Mouse (Mus musculus): ENCODE results near the gene Cd300lb. TPM values are rescaled to one million over a fixed set of nuclear protein-coding genes. Genes with fewer than 3 reads are reported as not detected.
"Not testable (repeated sequence)": the region's sequence is repeated elsewhere in the genome, so short reads cannot be mapped to it uniquely, and the experiment has no call there.

The Cd300lb gene
- total RNA-seq (2015; ENCODE audit: low replicate concordance) = 5.0 and 10.1 TPM in 2 replicates
- 1.8 and 2.3 TPM in 2 replicates for total RNA-seq (2017; ENCODE audit: low replicate concordance)

DNA sequence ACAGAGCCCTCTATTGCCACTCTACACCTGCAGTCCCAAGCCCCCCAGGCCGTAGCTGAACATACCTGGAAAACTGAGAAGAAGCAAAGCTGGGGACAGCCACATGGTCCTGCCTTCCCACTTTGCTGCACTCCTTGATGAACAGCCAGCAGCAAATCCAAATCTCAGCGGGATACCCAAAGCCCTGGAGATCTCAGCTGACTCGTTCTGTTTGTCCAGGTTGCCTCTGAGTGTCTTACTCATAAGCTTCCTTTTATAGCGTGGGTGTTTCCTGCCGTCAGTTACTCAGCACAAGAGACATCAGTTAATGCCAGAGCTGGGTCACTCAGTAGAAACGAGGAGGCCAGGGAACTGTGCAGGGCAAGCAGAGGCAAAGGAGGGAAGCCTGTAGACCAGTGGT lies at the start of gene Cd300lb:
Gene Cd300lb, minus strand, starts transcription at position 243 of the 400 bp plus-strand sequence.
- ATAC-seq (replicated peaks; ENCODE audit: low FRiP score, poor library complexity, severe bottlenecking) = no peak

DNA sequence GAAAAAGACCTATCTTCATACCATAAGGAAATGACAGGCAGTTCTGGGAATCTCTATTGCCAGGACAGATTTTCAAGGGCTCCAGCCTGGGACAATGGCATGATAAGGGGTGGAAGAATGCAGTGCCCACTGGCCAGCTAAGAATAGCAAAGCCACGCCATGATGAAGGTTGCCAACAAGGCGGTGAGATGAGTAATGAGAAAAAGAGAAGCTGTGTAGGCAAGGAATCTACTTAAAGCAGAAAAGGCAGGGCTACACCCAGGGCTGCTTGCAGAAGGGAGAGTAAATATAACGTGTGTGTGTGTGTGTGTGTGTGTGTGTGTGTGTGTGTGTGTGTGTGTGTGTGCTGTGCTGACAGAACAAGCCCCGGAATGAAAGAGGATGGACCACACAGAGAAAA lies 47.7 kb upstream of the Cd300lb start:
- no peak for ATAC-seq (replicated peaks; ENCODE audit: low FRiP score, poor library complexity, severe bottlenecking)

DNA sequence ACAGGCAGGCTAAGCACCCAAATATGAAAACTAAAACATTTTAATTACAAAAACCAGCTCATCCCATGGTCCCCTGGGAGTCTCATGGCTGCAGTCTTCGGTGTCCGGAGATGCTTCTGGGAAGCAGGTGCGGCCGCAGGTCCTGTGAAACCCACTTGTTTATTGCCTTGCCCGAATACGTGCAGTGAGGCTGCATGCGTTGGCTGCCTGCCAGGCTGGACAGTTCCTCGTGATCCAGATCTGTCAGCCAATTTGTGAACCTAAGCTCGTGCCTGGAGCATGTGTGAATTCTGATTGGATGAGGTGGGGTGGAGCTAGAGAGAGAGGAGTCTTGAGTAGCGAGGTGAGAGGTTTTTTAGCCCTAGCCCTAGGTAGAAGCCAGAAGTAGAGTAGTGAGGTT lies 38.5 kb upstream of the Cd300lb start:
- ATAC-seq (replicated peaks; ENCODE audit: low FRiP score, poor library complexity, severe bottlenecking) = no peak

DNA sequence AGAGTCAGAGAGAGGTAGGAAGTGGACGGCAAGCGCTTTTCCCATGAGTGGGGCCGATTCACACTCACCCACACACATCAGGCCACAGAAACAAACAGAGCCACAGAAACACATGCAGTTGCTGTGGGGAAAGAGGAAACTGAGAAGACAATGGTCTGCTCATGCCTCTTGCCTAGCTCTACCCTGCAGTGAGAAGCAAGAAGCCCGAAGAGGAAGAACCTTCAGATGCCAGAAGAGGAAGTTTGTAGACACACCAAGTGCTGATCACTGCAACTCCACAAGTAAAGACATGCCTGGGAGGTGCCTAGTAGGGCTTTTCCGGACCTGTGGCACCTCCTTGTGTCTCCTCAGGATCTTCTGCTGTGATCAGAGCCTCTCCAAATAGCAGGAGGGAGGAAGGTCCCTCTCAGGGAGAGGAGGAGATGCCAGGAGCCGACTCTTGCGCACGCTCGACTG lies 34.6 kb upstream of the Cd300lb start, which contains the start of gene Cd300c:
Gene Cd300c, minus strand, starts transcription at position 406 of the 456 bp plus-strand sequence.
- no peak for ATAC-seq (replicated peaks; ENCODE audit: low FRiP score, poor library complexity, severe bottlenecking)

DNA sequence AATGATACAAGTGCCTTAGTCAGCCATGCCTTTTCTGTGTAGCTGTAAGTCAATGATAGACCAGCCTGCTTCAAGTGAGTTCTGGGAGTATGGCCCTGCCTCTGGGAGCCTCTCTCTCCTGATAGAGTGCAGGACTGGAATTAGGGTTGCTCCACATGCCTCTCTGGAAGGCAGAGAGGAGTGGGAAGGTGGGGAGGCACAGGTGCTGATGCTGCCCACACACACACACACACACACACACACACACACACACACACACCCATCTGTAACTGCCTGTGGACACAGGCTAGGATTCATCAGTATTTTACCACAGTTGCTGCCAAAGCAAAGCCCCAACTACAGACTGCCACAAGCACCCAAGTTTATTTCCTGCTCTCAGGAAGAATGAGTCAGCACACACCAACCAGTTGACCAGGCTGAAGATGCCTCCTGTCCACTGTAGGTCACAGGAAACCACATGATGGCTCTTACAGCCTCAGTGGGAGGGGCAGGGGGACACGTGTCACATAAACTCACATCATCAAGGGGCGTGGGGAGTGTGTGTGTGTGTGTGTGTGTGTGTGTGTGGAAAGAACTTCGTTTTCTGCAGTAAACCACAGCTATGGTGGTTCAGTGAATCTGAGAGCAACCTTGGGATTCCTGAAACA lies 31.1 kb upstream of the Cd300lb start:
- no peak for ATAC-seq (replicated peaks; ENCODE audit: low FRiP score, poor library complexity, severe bottlenecking)

DNA sequence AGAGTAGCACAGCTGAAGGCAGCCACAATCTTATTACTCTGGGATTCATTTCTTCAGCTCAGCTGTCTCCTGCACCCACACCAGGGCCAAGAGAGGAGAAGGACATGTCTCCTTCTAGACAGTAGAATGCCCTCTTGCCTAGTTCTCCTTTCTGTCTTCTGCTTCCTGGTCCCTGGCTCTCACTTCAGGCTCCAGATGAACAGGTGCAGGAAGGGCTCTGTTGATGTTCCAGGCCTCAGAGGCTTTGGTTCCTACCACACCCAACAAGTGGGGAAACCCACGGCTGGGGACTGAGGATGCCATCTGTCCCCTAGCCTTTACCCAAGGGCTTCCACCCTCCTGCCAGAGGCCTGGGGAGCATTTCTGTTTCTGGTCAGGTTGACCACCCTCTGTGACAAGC lies 26.2 kb upstream of the Cd300lb start:
- no peak for ATAC-seq (replicated peaks; ENCODE audit: low FRiP score, poor library complexity, severe bottlenecking)

DNA sequence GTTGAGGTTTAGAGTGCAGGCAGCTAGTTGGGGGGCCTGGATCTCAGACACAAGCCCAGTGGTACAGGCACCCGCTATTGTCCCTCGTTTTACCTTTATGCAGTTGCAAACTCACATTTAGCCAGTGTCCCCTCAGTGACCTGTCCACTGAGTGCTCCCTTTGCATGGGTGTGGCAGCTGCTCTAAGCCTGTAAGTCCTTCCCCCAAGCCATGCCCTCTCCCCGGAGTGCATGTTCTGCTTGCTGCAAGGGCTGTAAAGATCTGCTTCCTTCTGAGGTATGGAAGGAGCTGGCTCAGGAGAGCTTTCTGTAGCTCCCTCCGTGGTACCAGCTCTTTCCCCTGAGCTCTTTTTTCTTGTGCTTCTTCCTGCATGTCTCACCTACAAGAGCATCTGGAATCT lies 595 bp downstream of the Cd300lb start:
- ATAC-seq (replicated peaks; ENCODE audit: low FRiP score, poor library complexity, severe bottlenecking) = no peak

DNA sequence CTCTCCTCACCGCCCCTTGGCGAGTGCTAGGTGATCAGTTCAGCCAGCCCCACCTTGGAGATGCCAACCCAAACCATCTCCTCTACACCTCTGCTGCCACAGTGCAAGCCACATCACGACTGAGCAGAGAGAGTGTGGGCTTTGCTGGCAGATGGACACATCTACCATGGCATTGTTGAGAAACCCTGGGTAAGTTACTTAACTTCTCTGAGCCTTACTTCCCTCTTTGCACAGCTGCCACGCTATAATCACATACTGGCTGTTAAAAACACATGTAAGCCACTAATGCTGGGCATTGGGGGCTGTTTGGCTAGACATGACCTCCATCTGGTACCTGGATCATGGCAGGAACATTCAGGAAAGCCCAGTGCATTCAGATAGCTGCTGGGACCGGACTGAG lies 3.1 kb downstream of the Cd300lb start:
- no peak for ATAC-seq (replicated peaks; ENCODE audit: low FRiP score, poor library complexity, severe bottlenecking)

DNA sequence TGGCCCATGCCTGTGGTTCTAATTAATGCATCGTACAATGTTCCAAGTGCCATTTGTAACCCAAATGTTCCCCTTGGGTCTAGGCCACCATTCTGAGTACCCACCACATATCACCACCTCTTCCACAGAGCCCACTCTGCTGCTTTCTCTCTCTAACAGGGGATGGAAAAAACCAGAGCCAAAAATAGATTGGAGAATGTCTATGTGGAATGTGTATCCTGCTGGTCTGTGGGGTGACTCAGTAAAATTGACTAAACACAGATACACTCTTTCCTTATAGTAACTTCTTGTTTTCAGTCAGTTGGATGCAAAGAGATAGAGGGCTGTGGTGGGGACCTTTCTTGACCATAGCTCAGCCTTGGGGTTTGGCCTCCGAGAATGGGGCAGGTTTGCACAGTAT lies 4.6 kb downstream of the Cd300lb start:
- ATAC-seq (replicated peaks; ENCODE audit: low FRiP score, poor library complexity, severe bottlenecking) = no peak

DNA sequence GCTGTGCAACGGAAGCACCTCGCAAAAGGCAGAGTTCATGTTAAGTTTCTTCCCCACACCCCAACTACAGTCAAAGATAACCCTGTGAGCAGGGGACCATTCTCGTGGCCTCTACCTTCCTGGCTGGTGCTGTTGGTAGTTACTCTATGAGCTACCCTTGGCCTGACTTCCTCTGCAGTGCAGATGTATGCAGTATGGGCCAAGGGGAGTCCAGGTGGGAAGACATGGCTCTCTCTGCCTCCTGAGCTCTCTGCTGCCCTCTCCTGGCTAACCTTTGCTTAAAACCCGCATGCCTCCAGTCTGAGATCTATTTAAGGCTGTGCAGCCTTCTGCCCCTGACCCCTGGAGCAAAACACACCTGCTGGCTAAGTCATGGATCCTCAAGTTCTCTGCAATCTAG lies 10.2 kb downstream of the Cd300lb start:
- 0 out of 2 replicates have a peak, but pooled peaks have one; percentile 41 for ATAC-seq (replicated peaks; ENCODE audit: low FRiP score, poor library complexity, severe bottlenecking)

DNA sequence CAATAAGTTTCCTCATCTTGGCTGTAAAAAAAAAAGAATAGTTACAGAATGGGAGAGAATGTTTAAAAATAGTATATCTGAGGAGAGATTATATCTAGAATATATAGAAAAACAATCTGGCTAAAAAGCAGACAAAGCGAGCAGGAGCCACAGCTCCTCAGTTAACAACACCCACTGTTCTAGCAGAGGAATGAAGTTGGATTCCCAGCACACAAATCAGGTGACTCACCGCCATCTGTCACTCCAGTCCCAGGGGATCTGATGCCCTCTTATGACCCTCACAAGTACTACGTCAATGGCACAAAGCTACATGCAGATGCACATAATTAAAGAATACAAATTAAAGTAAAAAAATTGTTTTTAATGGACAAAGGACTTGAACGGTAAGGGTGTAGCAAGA lies 11.7 kb downstream of the Cd300lb start:
- ATAC-seq (replicated peaks; ENCODE audit: low FRiP score, poor library complexity, severe bottlenecking) = no peak

DNA sequence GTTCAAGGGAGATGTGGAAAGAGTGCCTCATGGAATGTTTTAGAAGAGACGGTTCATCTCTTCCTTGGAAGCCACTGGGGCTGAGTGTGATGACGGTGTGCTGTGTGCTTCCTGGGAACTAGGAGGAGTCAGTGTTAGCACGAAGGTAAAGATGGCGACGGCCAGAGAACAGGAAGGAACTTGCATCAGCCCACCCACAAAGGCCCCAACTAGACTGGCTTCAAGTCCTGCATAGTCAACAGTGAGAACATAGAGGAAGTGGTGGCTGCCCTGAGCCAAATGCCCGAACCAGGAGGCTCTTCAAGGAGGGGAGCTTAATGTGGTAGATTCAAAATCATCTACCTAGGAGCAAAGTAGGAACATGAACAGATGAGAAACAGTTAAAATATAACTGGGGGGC lies 17.1 kb downstream of the Cd300lb start:
- no peak for ATAC-seq (replicated peaks; ENCODE audit: low FRiP score, poor library complexity, severe bottlenecking)

DNA sequence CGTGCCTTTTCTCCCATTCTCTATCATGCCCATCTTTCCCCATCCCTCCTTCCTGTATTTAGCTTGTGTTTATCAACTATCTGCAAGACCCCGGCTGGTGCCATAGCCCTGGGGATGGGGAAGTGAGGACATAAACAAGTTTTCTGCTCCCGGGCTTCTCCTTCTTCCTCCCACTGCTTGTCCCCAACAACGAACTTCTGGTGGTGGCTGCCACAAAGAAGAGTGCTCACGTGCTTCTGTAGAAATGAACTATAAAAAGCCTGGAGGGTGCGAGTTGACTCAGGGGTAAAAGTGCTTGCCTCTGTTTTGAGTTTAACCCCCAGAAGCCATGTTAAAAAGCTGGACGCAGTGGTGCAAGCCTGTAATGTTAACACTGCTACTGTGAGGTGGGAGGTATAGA lies 19.2 kb downstream of the Cd300lb start:
- no peak for ATAC-seq (replicated peaks; ENCODE audit: low FRiP score, poor library complexity, severe bottlenecking)

DNA sequence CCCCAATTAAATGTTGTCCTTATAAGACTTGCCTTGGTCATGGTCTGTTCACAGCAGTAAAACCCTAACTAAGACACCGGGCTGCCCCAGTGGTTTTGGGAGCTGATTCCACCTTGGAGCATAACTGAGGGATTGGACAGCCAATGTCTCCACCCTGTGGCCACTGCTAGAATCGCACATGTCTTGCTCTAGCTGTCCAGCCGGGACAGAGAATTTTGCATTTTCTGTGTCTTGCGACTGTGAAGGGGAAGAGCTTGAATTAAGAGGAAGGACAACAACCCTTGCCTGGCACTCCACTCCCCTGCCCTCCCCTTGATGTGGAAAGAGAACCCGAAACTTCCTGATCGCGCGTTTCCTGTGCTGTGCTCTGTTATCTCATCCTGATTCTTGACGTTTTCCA lies 21.3 kb downstream of the Cd300lb start:
- ATAC-seq (replicated peaks; ENCODE audit: low FRiP score, poor library complexity, severe bottlenecking) = 0 out of 2 replicates have a peak, but pooled peaks have one; percentile 43

DNA sequence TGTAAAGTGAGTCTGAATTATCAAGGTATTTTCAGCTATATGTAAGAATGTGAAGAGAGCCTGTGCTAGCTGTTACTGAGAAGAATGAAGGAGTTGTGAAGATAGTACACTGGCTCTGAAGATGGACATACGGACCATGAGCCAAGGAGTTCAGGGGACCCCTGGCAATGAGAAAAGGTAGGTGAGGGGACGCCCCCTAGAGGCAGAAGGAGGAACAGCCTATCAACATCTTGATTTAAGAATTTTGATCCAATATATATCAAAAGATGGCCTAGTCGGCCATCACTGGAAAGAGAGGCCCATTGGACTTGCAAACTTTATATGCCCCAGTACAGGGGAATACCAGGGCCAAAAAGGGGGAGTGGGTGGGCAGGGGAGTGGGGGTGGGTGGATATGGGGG lies 24.6 kb downstream of the Cd300lb start:
- not testable (repeated sequence) for ATAC-seq (replicated peaks; ENCODE audit: low FRiP score, poor library complexity, severe bottlenecking)

DNA sequence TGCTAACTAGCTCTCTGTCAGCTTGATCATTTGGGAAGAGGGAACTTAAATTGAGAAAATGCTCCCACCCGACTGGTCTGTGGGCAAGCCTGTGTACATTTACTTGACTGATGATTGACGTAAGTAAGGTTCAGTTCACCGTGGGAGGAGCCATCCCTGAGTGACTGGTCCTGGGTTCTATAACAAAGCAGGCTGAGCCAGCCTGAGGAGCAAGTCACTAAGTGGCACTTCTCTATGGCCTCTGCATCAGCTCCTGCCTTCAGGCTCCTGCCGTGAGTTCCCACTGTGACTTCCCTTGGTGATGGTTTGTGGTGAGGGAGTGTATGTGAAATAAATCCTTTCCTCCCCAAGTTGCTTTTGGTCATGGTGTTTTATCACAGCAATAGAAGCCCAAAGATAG lies 26.1 kb downstream of the Cd300lb start:
- no peak for ATAC-seq (replicated peaks; ENCODE audit: low FRiP score, poor library complexity, severe bottlenecking)

DNA sequence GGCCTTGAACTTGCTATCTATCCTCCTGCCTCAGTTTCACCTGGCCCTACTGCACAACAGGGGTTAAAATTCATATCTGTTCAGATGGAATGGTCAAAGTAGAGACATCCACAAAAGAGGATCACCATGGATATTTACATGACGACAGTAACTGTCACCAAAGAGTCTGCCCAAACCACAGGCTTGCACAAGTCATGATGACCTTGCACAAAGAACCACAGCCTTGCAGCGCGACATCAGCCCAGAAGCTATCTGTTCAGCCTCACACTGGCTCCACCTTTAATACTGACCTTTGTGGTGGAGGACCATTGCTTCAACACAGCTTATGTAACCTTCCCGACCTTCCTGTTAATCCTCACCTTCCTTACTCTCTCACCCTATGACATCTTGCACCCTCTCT lies 26.6 kb downstream of the Cd300lb start:
- ATAC-seq (replicated peaks; ENCODE audit: low FRiP score, poor library complexity, severe bottlenecking) = no peak

DNA sequence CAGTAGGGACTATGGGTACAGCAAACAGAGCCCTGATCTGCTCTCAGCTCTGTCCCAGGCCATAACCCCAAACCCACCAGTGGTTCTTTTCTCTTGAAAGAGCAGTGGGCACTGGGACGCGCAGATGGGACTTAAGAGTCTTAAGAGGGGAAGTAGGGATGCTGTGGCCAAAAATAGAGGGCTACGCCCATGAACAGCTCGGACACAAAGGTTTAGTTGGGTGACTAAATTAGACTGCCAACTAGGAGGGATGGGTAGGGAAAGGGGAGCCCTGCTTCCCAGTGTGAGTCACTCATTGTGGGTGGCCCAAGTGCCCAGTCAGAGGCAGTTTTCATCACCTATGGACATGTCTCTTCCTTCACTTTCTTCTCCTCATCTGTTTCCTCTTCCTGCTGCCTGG lies 31.0 kb downstream of the Cd300lb start:
- no peak for ATAC-seq (replicated peaks; ENCODE audit: low FRiP score, poor library complexity, severe bottlenecking)

DNA sequence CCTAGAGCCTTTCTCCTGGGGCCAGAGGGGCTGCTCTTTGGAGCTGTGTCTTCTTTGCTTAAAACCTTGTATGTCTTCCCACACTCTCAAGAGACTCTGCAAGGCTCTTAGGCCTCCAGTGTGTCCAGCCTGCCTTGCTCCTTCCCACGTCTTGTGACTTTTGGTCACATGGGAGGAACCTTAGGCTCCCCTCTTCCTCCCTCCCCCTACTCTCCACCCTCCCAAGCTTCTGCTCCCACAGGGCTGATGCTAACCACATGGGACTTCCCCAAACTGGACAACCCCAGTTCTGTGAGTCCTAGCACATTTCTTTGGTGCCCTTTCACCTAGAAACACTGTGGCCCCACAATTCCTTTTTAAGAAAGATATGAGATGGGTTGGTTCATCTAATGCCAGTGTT lies 36.2 kb downstream of the Cd300lb start:
- no peak for ATAC-seq (replicated peaks; ENCODE audit: low FRiP score, poor library complexity, severe bottlenecking)

DNA sequence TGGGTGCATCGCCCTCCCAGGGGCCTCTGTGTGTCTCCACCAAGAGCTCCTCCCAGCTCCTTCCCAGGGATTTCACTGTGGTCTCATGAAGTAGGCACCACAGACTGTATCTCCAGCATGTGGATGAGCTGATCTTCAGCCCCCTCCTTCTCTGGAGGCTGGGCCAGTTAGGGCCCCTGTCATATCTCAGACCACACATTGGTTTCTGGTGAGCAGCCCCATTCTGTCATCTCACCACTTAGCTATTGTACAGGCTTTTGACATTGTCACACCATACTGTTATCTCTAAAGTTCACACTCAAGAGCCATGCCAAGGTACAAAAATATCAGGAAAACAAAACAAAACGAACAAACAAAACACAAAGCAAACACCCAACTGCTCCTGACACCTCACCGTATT lies 38.1 kb downstream of the Cd300lb start:
- ATAC-seq (replicated peaks; ENCODE audit: low FRiP score, poor library complexity, severe bottlenecking) = no peak

DNA sequence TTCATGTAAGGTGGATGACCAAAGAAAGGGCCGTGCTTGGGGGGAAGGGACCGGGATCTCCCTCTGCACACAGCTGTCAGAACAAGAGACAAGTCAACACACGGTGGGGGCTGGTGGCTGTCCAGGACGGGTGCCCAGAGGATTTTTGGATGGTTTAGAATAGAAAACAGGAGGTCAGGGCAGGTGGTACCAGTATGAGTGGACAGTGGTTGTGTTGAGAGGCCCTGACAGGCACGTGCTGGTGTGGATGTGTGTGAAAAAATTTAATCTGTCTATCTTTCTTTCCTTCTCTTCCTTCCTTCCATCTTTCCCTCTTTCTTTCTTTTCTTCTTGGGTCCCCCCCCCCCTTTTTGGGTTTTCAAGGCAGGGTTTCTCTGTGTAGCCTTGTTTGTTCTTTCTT lies 43.6 kb downstream of the Cd300lb start:
- no peak for ATAC-seq (replicated peaks; ENCODE audit: low FRiP score, poor library complexity, severe bottlenecking)

DNA sequence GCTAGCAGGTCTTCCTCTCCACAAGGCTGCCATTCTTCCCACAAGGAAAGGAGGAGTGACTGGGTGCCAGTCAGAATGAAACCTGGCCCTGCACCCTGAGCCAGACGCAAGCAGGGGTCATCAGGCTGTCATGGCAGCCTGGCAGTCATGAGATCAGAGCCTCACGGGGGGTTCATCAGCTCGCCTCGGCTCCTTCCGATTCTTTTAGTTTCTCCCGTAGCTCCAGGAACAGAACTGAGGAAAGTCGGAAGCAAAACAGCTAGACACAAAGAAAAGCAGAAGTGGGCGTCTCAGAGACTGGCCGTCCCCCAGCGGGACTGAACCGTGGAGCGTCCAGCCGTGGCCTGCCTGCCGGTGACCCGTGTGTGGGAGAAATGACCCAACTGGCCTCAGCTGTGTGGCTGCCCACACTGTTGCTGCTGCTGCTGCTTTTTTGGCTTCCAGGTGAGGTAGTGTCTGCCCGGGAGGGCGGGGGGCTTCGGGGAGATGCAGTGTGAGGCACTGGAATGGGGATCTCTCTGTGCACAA lies 44.1 kb downstream of the Cd300lb start, which contains the start of gene Cd300a:
Gene Cd300a, plus strand, starts transcription at position 51 of the 528 bp plus-strand sequence.
- no peak for ATAC-seq (replicated peaks; ENCODE audit: low FRiP score, poor library complexity, severe bottlenecking)

Data from erythroid progenitor cell, adult 5-6 weeks (primary cell).